Mouse (Mus musculus) splenic B cell, adult 2 months (primary cell): Measurements from ENCODE around the gene Phactr2.
A peak's percentile ranks its signal among the peaks of the same experiment; 100 is the strongest.
"Not testable (repeated sequence)": the region's sequence is repeated elsewhere in the genome, so short reads cannot be mapped to it uniquely, and the experiment has no call there.

Experiments used
- DNase-seq: peaks from one replicate; pipeline ENCODE4 v3.0.0-alpha.2; 2011; ENCODE audit warnings: low read depth, low spot score
- H3K27me3 ChIP-seq: 2 replicates; pipeline ENCODE4 v1.6.1; 2012; ENCODE audit warnings: mild to moderate bottlenecking, low read length, moderate library complexity, mixed read lengths; ENCODE audit not compliant: control insufficient read depth, poor library complexity, insufficient read depth, severe bottlenecking
- H3K36me3 ChIP-seq: 2 replicates; pipeline ENCODE4 v1.6.1; 2012; ENCODE audit warnings: mild to moderate bottlenecking, low read length, moderate library complexity, mixed read lengths; ENCODE audit not compliant: control insufficient read depth, poor library complexity, insufficient read depth, severe bottlenecking

Gene Phactr2

DNA sequence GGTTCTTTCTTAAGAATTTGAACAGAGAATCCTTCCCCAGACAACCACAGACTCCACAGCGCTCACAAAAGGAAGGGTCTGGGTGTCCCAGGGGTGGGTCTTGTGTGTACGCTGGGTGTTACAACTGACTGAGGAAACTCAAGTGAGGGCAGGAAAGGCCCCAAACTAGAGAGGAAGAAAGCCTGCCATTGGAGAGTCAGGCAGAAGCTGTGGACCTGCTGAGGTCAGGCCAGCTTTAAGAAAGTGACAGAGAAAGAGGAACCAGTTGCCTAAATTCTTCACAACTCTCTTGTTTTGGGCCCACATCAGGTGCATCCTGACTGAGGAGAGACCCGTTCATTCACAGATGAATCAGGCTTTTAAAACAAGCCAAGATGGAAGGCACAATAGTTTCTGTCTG, 4.0 kb downstream of the Phactr2 start:
- peak; percentile 36 for DNase-seq
- Histone ChIP-seq H3K27me3 (no peaks in the 10 kb centered on the region), H3K36me3 (no peaks in the 10 kb centered on the region)

DNA sequence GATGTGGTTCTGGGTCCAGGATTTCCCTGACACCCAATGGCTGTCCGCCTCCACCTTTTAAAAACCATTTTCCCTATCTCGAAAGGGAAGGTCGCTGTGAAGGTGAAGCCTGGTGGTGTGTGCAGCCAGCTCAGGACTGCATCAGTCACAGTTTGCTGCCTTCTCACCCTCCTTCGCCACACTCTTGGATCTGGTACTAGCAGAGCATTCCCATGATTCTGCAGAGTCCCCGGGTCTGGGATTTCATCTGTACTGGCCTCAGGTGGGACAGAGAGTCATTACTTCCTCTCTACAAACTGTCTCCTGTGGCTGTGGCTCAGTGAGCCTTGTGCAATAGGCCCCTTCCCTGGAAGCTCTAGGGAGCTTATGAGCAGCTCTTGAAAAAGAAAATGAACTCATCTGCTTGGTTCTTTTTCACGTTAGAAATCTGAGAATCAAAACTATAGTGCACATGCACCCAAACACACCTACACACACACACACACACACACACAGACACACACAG, 6.1 kb downstream of the Phactr2 start:
- H3K36me3 ChIP-seq, DNase-seq, H3K27me3 ChIP-seq: not testable (repeated sequence)

DNA sequence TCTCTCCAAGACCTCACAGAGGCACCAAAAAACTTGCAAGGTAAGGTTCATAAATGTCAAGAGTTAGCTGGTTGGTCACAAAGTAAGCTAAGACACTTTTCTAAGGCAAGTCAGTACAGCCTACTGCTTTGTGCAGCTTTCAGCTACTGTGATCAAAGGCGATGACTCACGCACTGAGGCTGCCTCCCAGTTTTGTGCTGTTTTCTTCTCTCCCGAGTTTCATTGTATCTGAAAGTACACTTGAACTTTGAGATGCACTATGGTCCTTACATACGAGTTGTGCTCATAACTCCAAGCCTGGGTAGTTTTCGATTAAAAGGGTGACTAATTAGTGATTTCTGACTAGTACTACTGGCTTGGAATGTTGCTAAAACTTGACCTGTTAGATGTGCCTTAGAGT, 7.3 kb downstream of the Phactr2 start:
- DNase-seq: no peak
- Histone ChIP-seq H3K27me3 (no peaks in the 10 kb centered on the region), H3K36me3 (no peaks in the 10 kb centered on the region)

DNA sequence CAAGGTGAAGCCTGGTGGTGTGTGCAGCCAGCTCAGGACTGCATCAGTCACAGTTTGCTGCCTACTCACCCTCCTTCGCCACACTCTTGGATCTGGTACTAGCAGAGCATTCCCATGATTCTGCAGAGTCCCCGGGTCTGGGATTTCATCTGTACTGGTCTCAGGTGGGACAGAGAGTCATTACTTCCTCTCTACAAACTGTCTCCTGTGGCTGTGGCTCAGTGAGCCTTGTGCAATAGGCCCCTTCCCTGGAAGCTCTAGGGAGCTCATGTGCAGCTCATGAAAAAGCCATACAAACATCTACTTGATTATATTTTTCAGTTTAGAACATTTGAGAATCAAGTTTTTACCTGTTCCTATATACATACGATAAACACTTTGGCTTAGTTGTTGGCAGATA, 9.9 kb downstream of the Phactr2 start:
- H3K36me3 ChIP-seq, DNase-seq, H3K27me3 ChIP-seq: not testable (repeated sequence)

DNA sequence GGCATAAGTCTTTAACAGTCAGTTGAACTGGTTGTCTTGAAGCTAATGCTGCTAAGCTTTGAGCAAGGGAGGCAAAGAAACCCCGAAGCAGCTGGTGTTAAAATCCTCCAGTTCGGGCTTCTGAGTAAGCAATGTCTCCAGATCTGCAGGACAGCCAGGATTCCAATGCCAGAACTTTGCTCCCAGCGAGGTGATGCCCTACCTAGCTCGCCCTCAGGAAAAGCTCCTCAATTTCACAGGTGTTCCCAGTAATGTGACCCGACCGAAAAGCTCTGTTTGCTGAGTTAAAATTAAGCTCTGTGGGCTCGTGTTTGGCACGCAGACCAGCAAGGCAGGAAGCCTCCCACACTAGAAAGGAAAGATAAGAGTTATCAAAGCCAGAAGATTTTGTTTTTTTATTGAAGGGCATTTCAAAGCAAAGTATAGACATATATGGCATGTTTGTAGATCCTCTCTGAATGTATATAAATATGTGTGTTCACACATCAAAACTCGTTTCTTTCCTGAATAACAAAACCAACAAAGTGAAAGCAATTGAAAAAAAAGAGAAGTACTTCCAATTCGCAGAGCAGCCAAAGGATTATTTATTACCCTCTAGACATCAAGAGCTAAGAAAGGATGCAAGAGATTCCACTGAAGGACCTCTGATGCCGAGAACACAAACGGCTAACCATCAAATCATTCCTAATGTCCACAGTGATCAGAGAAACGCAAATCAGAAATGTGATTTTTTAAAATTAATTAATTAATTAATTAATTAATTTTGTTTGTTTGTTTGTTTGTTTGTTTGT, 20.8 kb downstream of the Phactr2 start:
- no peaks in the 10 kb centered on the region for H3K36me3 ChIP-seq
- no peaks in the 10 kb centered on the region for H3K27me3 ChIP-seq
- no peak for DNase-seq

DNA sequence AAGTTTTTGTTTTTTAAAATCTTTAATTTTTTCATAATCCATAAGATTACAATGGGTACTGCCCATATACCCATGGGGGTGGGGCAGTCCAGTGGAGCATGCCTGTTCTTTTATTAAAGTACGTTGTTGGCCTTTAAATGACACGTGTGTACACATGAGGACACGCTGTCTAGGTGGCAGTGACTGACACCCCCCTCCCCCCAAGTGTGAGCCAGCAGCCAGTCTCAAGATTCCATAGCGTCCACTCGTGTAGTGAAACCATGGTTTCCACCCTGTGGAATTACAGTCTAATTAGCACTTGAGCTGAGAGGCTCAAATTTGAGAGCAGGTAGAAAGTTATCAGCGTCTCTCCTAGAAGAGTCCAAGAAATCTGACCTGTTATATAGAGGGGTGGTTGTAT, 22.6 kb downstream of the Phactr2 start:
- Histone ChIP-seq H3K36me3 (no peaks in the 10 kb centered on the region), H3K27me3 (no peaks in the 10 kb centered on the region)
- no peak for DNase-seq

DNA sequence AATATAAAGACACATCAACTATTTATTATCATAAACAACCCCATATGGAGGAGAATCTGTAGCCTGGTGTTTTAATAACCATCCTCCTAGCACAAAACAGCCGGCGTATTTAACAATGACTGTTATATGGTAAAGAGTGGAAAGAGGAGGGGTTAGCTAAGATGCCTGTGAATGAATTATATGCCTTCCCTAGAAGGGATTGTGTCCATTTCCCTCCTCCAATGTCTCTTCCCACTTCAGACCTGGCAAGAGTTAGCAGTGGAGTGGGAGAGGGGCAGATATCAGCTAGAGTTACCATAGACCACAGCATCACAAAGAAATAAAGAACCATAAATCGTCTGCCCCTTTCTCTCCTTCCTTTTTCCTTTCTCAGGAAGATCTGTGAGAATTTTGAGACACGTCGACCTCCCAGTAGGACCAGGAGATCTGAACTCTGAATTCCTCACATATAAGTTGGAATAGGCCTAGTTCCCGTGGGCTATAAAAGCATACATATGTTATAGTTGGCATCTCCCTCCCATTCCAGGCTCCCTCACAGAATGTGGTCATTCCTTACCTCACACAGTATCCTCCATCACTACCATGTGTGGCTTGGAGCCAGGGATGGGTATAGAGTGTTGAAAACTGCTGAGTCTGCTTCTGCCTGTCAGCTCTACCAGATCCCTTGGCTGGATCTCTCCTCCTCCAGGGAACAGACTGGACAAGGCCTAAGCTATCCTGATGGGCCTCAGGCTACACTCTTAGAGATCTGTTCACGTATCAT, 25.7 kb downstream of the Phactr2 start:
- H3K27me3 ChIP-seq: no peaks in the 10 kb centered on the region; the same call in 1 of the 2 replicates
- no peaks in the 10 kb centered on the region for H3K36me3 ChIP-seq
- DNase-seq: no peak

DNA sequence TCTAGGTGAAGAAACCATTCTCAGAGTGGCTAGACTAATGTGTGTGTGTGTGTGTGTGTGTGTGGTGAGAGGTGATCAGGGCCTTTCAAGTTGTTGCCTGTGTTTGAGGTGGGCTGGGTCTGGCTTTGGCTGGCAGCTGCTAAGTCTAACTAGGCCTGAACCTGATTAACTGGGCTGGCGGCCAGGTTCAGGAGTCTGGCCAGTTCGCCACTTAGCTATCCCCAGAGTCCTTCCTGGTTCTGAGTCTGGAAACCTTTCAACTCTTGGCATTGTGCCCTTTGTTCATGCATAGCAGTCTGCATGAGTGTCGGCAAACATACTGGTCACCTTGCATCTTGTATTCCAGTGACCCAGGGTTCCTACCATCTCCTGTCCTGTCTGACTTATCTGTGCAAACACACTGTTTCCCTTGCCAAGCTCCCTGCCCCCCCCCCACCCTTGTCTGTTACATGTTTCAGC, 27.4 kb downstream of the Phactr2 start:
- Histone ChIP-seq H3K36me3 (no peaks in the 10 kb centered on the region), H3K27me3 (no peaks in the 10 kb centered on the region; the same call in 1 of the 2 replicates)
- no peak for DNase-seq

DNA sequence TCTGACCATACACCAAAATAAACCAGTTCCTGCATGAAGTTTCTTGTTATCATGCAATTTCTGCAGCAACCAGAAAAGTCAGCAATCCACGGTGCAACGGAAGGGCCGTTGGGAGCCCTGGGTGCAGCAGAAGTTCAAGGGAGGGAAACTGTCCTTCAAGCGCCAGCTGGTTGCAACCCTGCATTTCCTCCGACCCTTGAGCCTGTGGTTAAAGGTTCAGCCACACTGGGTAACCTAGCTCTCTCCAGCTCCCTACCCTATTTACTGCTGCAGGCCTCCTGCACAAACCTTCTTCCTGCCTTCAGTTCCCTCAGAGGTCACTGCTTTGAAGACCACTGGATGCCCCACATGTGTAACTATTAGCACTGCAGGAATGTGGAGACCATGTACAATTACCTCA, 30.0 kb downstream of the Phactr2 start:
- Histone ChIP-seq H3K36me3 (no peaks in the 10 kb centered on the region), H3K27me3 (no peaks in the 10 kb centered on the region; the same call in 1 of the 2 replicates)
- no peak for DNase-seq

DNA sequence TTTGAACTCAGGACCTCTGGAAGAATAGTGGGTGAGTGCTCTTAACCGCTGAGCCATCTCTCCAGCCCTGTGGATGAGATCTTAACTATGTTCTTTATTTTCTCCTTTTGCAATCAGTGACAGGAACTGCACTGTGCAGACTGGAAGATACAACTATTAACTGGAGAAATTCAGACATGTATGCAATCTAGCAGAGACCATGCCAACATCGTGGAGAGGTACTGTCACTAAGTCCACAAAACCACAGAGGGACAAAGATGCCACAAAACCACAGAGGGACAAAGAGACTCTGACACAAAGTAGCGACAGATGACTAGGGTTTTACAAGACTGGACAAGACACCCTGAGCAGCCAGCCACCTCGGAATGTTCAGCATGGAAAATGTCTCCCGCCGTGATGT, 30.6 kb downstream of the Phactr2 start:
- Histone ChIP-seq H3K36me3 (no peaks in the 10 kb centered on the region), H3K27me3 (no peaks in the 10 kb centered on the region; the same call in 1 of the 2 replicates)
- no peak for DNase-seq

DNA sequence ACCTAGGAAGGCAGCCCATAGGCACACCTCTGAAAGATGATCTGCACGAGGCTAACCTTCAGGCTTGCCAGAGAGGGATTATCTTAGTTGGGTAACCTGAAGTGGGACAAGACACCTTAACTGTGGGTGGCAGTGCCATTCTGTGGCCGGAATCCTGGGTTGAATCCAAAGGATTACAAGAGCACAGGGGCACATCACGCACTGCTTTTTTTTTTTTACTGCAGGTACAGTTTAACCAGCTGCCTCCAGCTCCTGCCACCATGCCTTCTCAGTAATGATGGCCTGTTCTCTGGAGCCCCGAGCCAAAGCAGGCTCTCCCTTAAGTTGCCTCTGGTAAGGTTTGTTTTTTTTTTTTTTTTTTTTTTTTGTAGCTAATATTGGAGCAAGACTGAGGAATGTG, 33.9 kb downstream of the Phactr2 start:
- no peak for DNase-seq
- H3K27me3 ChIP-seq: no peaks in the 10 kb centered on the region; the same call in 1 of the 2 replicates
- no peaks in the 10 kb centered on the region for H3K36me3 ChIP-seq

DNA sequence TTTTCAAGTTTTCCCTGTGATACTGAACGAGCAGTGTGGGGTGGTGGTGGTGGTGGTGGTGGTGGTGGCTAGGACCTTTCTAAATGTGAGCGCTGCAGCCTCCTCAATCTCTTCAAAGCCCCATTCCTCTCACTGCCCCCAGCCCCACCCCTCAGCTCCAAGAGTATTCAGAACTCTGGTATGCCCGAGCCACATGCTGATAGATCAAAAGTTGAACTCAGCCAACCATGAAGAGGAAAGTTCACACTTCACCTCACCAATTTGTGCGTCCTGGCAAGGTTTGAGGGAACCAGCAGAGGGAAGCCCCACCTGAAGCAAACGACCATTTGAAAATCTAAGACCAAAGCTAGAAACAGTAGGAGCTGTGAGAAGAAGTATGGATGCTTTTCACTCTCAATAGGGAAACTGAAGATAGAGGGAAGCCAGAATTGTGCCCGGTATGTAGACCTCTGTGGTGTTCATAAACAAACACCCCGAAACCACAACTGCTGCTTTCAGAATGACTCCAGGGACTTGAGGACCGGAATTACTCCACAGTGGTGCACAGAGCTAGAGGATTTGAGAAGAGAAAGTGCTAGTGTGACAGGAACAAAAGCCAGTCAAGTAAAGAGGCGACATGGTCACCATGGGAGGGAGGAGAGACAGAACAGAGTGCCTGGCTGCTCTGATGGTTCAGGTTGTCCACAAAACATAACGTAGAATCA, 35.9 kb downstream of the Phactr2 start:
- no peaks in the 10 kb centered on the region for H3K36me3 ChIP-seq
- DNase-seq: peak; percentile 59

DNA sequence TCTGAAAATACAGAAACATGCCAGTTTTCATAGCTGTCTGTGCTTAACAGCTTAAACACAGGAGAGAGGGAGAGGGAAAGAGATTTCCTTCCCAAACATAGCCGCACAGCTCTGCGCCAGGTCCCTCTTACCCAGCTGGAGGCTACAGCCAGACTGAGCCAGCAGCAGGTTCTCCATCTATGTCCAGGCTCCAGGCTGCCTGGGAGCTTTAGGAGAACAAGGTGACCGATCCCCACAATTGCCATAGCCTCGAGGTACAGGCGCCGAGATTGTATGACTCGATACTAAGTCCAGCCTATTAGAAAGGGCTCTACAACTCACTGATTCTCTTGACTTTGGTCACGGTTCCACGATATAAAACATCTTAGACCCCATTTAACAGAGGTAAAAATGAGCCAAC, 37.2 kb downstream of the Phactr2 start:
- Histone ChIP-seq H3K27me3 (no peaks in the 10 kb centered on the region), H3K36me3 (no peaks in the 10 kb centered on the region)
- no peak for DNase-seq

More for the DNA sequence above, 35.9 kb downstream of the Phactr2 start:
- H3K27me3 ChIP-seq: no peaks in the 10 kb centered on the region

DNA sequence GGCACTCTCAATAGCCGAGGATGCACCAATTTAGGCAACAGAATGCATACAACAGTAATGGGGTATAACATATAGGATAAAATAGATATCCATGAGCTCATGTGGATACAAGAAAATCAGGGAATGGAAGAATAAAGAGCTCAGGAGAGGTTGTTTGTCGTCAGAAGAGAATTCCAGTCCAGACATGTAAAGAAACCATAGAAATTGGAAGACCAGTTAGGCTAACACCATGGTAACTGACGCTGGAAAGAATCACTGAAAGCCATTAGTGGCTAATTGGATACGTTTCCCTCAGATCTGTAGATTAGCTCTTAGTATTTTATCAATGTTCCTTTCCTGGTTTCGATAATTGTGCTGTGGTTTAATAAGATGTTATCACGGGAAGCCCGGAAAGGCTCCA, 41.2 kb downstream of the Phactr2 start:
- H3K36me3 ChIP-seq: no peaks in the 10 kb centered on the region
- DNase-seq: no peak
- no peaks in the 10 kb centered on the region for H3K27me3 ChIP-seq
